Mouse (Mus musculus) spleen, postnatal 10 days (tissue): Measurements from ENCODE around the gene Efcab8.

Source experiments
- DNase-seq, 2 experiments: peaks; one replicate each; pipeline ENCODE4 v3.0.0; 2021 to 2022; ENCODE audit warnings: low spot score in 2 of 2

Efcab8 gene

GRCm38 (mm10) chr2:153779394-153779981 is at the start of gene Efcab8:
Efcab8 (plus strand) TSS chr2:153779931.
- DNase-seq, result peak; percentile 23 to 37

DNA sequence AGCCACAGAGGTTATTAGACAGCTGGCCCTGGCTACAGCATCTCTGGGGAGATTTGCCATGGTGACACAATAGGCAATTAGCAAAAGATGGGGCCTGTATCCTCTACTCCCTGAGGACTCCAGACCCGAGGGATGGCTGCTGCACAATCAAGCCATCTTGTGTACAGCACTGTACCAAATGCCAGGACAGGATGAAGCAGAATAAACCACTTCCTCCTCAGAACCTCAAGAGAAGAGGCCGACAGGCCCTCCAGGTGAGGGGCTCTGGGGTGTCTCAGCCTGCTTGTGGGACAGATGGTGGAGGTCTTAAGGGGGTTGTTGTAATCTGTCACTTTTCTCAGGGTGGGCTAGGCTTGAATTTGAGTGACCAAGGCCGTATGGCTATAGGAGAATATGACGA is 45.7 kb upstream of the Efcab8 start:
- DNase-seq, result no peak

GRCm38 (mm10) chr2:153740500-153741436 is 39.0 kb upstream of the Efcab8 start, which contains the start of gene Mapre1:
Mapre1 (plus strand) TSS chr2:153741274.
- peak; percentile 99 to 100 for DNase-seq

DNA sequence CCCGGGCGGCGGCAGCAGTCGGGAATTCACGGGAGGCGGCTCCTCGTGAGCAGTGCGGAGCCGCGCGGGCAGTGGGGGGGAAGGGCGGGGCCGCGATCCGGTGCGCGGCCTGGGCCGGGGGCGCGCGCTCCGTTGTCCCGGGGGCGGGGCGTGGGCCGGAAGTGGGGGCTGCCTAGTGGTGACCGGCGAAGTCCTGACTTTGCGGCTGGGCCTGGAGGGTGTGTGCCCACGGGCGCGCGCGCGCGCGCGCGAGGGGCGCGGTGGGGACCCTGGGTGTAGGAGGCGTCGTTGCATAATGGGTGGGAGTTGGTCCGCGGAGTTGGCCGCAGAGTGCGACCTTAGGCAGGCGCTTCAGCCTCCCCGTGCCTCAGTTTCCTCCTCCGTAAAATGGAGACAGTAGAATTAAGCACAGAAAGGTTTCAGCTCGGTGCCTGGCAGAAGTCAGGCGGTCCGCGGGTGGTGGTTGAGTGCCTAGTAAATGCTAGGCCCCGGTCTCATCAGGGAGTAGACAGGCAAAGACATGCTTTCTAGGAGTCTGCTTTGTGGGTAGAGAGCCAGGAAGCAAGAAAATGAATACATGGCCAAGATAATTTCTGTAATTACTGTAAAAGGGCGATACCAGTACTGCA is 38.2 kb upstream of the Efcab8 start:
- DNase-seq, result no peak

DNA sequence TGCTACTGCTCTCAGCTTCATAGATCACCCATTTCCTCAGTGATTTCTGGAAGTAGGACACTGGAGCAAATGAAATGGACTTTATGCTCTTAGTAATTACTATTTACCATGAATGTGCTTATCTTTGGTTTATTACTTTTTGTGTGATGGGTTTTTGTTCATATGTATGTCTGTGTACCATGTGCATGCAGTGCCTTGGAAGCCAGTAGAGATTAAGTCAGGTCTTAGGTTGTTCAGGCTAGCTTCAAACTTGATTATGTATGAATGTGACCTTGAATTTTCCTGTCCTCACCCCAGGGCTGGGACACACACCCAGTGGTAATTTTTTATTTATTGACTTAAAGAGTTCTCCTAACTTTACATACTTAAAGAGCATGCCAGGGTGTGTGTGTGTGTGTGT is 31.7 kb upstream of the Efcab8 start:
- no peak for DNase-seq

DNA sequence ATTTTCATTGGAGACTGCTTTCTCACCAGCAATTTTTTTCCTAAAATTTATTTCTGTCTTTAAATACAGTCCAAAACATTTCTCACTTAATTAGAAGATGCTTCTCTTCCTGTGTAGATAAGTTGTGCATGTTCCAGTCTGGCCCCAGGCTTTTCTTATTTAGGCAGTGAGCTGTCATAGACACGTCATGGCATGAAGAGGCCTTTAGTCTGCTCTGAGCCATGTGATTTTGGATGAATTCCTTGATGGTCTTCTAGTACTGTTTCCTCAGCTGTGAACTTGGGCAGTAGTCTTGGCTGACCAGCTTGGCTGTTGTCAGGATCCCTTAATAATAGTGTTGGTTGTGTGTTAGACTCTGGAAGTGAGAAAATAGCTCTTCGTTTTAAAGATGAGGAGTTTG is 29.4 kb upstream of the Efcab8 start:
- DNase-seq, result no peak

DNA sequence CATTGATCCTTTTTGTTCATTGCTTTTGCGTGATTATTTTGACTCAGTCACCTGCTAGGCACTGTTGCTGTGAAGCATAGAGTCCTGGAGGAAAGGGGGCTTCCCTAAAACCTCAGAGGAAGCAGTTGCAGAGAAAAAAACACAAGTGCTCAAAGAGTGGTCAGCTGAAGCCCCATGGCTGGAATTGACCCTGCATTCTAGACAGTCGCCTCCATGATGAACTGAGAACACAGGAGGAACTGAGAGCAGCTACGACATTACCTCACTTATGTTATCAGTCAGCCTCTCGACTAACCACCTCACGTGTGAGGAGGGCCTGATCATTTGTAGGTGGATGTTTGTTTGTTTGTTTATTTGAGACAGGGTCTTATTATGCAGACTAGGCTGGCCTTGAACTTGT is 17.6 kb upstream of the Efcab8 start:
- no peak for DNase-seq

DNA sequence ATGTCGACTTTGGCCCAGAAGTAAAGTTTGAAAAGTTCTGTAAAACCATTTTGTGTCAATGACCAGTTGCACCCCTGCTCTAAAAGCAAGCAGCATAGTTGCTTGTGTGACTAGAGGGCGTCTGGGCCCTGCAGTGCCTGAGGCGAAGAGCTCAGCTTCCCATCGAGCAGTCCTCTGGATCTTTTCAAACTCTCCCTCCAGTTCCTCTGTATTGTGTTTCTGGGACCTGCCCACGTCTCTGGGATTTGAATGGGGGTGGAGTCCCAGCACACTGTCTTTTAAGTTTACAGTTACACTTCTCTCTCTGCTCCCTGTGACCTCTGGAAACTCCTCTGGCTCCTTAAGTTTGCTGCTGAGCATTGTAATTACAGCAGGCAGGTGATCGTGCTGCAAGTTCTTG is 12.2 kb upstream of the Efcab8 start:
- no peak for DNase-seq

GRCm38 (mm10) chr2:153768881-153769280 is 10.8 kb upstream of the Efcab8 start:
- DNase-seq, result no peak

GRCm38 (mm10) chr2:153772950-153773349 is 6.8 kb upstream of the Efcab8 start:
- DNase-seq, result no peak

GRCm38 (mm10) chr2:153775472-153775871 is 4.3 kb upstream of the Efcab8 start:
- DNase-seq, result no peak

GRCm38 (mm10) chr2:153778638-153779362 is 931 bp upstream of the Efcab8 start:
- peak; percentile 52 to 84 for DNase-seq

- DNase-seq, result no peak
Measured at GRCm38 (mm10) chr2:153781181-153781580, 1.4 kb downstream of the Efcab8 start.

DNA sequence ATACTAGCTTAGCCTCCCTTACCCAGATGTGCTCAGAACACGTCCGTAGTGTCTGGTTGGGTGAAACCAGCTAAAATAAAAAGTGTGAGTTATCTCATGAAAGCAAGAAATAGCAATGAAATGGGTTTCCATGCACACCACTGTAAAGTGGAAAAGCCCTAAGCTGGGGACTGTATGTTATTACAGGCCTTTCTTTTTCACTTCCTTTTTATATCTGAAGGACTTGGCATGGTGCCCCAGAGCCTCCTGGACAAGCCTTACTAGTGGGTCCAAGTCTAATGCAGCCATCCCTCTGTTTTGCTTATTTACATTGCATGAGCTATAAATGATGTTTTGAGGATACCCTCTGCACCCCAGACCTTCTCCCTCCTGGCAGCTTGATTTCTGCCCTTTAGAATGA is 4.9 kb downstream of the Efcab8 start:
- DNase-seq, result peak in 1 of 2 experiments; percentile 54

DNA sequence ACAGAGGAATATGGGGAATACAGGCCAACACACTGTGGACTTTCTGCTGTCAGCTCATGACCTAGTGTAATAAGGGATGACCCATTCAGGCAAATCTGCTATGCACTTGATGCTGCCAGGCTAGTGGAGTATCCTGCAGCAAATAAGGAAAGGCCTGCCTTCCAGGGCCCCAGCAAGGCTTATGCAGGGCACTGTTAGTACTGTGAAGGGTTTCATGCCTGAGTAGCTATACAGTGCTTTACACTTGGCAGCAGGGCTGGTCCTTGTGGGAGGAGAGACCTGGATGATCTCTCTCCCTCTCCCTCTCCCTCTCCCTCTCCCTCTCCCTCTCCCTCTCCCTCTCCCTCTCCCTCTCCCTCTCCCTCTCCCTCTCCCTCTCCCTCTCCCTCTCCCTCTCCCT is 13.6 kb downstream of the Efcab8 start:
- no peak for DNase-seq

GRCm38 (mm10) chr2:153795090-153795489 is 15.4 kb downstream of the Efcab8 start:
- peak in 1 of 2 experiments; percentile 29 for DNase-seq

DNA sequence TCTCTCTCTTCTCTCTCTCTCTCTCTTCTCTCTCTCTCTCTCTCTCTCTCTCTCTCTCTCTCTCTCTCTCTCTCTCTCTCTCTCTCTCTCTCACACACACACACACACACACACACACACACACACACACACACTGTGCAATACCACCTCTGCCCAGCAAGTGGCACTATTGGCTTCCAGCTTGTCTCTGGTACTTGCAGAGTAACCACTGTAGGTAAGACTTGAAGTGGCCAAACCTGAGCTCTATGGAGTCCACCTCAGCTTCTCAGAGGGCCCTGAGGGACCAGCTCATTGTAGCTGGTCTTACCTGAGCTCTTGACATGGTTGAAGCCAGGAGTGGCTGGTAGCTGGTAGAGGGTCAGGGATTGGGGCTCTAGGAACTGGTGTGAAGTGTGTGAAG is 27.7 kb downstream of the Efcab8 start:
- DNase-seq, result peak; percentile 22 to 64

DNA sequence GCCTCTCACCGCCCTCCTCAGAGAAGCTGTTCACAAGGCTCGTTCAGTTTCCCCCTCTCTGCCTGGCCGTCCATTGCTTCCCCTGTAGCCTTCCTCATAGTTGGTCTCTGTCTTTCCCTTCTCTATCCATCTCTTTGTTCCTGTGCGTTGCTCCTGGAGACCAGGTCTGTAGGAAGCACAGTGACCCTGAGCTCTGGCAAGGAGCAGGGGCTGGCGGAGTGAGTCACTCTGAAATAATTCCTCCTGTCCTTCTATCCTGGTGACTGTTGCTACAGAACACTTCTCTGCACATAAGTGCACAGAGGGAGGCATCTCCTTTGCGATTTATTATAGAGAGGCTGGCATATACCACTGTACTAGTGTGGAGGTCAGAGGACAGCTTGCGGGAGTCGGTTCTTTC is 28.4 kb downstream of the Efcab8 start:
- no peak for DNase-seq

GRCm38 (mm10) chr2:153808841-153809240 is 29.1 kb downstream of the Efcab8 start:
- no peak for DNase-seq

DNA sequence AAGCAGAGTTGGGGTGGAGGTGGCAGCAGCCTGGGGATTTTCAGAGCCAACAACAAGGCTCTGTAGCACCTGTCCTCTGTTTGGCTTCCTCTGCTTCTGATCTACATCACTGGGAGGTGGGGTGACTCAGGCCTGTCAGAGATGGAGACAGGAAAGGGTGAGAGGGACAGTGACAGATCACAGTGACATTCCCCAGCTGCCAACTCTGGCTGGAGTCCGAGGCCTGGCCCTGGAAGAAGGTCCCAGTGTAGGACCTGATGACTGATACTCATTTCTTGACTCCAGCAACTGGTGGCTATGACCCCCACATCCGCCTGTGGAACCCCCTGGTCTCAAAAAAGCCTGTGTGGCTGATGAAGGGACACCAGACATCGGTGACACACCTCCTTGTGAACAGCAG is 30.2 kb downstream of the Efcab8 start:
- DNase-seq, result no peak

DNA sequence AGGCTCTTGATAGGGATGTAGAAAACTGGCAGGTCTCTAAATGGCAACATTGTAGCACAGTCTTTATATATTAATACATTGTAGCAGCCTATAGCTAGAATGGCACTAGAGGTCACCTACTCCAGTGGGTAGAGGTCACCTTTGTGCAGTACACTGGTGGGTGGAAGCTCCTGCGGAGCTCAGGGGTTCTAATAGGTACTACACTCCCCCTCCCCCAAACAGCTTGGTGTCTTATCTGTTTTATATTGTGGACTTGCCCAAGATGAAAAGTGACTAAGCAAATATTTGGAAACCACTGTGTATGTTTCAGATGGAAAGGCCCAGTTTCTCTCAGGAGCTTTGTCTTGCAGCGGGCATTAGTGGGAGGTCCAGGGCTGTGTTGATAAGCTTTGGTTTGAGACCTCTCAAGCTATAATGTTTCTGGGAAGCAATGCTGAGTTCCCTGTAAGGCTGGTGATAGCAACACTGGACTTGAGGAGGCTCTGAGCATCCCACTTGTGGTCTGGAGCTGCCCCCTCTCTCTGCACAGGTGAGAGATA is 42.3 kb downstream of the Efcab8 start:
- no peak for DNase-seq

GRCm38 (mm10) chr2:153824593-153824992 is 44.9 kb downstream of the Efcab8 start:
- no peak for DNase-seq
